Mouse (Mus musculus) forebrain, embryonic 11.5 days (tissue): ENCODE data around the gene Tssk1. TPM values are rescaled to one million over a fixed set of nuclear protein-coding genes. Genes with fewer than 3 reads are reported as not detected.

Experiments used
- ATAC-seq: fragments of 200-750 bp; cut with Nextera tagmentation; replicated peaks from 2 replicates; pipeline ENCODE4 v1.8.0; 2017; ENCODE audit warnings: moderate TSS enrichment; ENCODE audit not compliant: low FRiP score
- DNase-seq: peaks from one replicate; pipeline ENCODE4 v3.0.0-alpha.2; 2017; ENCODE audit warnings: low spot score
- H3K27ac ChIP-seq: fragments of 300-500 bp; sonication (generic); 2 replicates; pipeline ENCODE4 v1.5.1; 2014; ENCODE audit warnings: low read depth, low read length
- H3K27me3 ChIP-seq: fragments of 300-500 bp; sonication (generic); 2 replicates; pipeline ENCODE4 v1.6.1; 2014; ENCODE audit warnings: mild to moderate bottlenecking, low read length, mixed read lengths; ENCODE audit not compliant: control insufficient read depth, insufficient read depth
- H3K36me3 ChIP-seq: fragments of 300-500 bp; sonication (generic); 2 replicates; pipeline ENCODE4 v1.6.1; 2014; ENCODE audit warnings: mild to moderate bottlenecking, low read length, moderate library complexity, mixed read lengths; ENCODE audit not compliant: control insufficient read depth, insufficient read depth
- H3K4me1 ChIP-seq: fragments of 300-500 bp; sonication (generic); replicated peaks from 2 replicates; pipeline ENCODE4 v1.6.1; 2014; ENCODE audit warnings: low read length, mixed read lengths; ENCODE audit not compliant: control insufficient read depth, insufficient read depth
- H3K4me2 ChIP-seq: fragments of 300-500 bp; sonication (generic); 2 replicates; pipeline ENCODE4 v1.6.1; 2014; ENCODE audit warnings: low read depth, mild to moderate bottlenecking, low read length, moderate library complexity, mixed read lengths; ENCODE audit not compliant: severe bottlenecking
- H3K4me3 ChIP-seq: fragments of 300-500 bp; sonication (generic); 2 replicates; pipeline ENCODE4 v1.5.1; 2014; ENCODE audit warnings: low read depth, low read length
- H3K9ac ChIP-seq: fragments of 300-500 bp; sonication (generic); 2 replicates; pipeline ENCODE4 v1.6.1; 2014; ENCODE audit warnings: low read length
- H3K9me3 ChIP-seq: fragments of 300-500 bp; sonication (generic); 2 replicates; pipeline ENCODE4 v1.6.1; 2016; ENCODE audit warnings: low read length, mixed read lengths; ENCODE audit not compliant: control insufficient read depth
- WGBS: fragments of 180-500 bp; shearing (Covaris S2); extraction: QIAGEN DNeasy Blood & Tissue Kit; methylation state at CpG from one replicate; pipeline ENCODE4 v1.1.7; 2014; 5-methylcytosine and 5-hydroxymethylcytosine counted together
- polyA plus RNA-seq: library from polyadenylated mRNA; unstranded; fragments of >200 nt; fragmentation: Nextera tagmentation; extraction: Ambion mirVana; gene quantifications from 2 replicates; pipeline ENCODE4 v1.2.1, GENCODE M21; 2014

The Tssk1 gene
- polyA plus RNA-seq, 1 experiment from 2014 or later = not detected

DNA sequence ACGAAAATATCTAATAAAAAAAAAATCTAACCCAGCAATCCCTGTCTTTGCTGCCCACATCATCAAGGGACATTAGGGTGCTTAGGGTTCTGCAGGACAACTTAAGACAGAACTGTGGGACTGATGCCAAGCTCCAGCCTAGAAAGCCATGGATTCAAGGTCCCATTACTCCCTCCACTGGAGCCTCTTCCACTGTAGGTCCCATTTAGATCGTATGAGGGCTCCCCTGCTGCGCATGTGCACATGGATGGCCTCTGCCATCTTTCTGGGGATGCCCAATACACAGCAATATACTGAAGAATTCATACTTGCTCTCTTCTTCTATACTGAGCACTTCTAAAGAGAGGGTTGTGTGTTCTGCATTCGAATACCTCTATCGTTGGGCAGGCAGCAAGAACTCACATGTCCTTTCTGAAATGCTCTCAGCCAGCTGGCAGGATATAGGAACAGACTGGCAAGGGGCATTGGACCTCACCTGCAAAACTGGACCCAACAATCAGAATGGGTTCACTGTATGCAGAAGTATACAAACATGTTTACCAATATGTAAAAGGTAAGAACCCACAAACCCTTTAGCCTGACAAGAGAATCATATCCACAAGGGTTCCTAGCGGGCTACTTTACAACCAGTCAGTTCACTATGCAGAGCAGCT is 4.2 kb upstream of the Tssk1 start:
- H3K4me1 ChIP-seq = peaks cover 7% of the 10 kb centered on the region; the same call in 1 of the 2 replicates
- peak overlapping the region; percentile 94; the same call in 1 of the 2 replicates for H3K4me3 ChIP-seq
- WGBS = 87% methylated on average over 6 of the region's 6 CpGs
- H3K27ac ChIP-seq = no peak overlapping the region
- no peaks in the 10 kb centered on the region for H3K36me3 ChIP-seq
- no peaks in the 10 kb centered on the region for H3K27me3 ChIP-seq
- peak; percentile 2 for DNase-seq
- H3K4me2 ChIP-seq = peak overlapping the region; percentile 85
- ATAC-seq = no peak
- peak overlapping the region; percentile 98 for H3K9ac ChIP-seq
- no peaks in the 10 kb centered on the region for H3K9me3 ChIP-seq

DNA sequence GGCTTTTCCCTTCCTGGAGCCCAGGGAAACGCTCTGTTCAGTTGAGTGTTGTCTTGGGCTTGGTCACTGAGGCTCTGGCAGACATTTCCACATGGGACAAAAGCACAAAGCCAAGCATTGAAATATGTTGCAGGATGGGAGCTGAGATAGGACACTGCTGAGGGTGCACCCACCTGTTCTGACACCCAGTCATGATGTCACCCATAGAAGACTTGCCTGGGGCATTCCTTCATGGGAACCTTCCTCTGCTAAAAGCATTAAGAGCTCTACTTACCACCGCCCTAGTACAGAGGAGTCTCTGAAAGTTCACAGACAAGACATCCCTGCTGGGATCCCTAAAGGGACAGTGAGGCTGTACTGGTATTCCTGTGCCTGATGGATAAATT is 3.7 kb upstream of the Tssk1 start:
- 55% methylated on average over 2 of the region's 2 CpGs for WGBS
- H3K4me1 ChIP-seq = peaks cover 7% of the 10 kb centered on the region; the same call in 1 of the 2 replicates
- ATAC-seq = no peak
- H3K9ac ChIP-seq = peak overlapping the region; percentile 98
- no peaks in the 10 kb centered on the region for H3K9me3 ChIP-seq
- no peaks in the 10 kb centered on the region for H3K27me3 ChIP-seq
- H3K4me3 ChIP-seq = peak overlapping the region; percentile 94
- no peak overlapping the region for H3K27ac ChIP-seq
- H3K36me3 ChIP-seq = no peaks in the 10 kb centered on the region
- peak; percentile 44 for DNase-seq
- H3K4me2 ChIP-seq = peak overlapping the region; percentile 85

DNA sequence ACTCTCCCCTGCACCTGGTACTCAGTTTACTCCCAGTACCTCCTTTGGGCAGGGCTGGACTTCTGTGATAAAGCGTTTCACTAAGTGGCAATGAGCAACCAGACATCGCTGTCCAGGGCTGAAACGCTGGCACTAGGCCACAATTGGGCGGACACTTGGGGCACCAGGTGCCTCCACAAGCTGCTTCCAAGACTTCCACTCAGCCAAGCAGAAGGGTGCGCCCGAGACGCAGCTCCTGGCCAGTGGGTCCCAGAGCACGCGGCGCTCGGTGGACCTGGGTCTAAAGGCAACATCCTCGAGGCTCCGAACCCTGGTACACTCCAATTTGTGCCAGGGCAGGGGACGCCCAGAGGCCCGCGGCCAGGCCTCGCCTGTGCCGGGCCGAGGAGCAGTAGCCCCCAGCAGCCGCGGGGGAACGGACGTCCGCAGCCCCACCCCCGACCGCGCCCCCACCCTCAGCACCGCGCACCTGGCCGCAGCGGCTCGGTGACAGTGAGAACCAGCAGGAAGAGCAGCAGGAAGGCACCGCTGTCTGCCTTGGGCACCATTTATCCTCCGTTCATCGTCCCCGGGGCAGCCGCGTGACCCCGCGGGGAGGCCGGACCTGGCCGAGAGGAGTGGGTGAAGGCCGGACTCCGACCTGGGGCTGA is 3.0 kb upstream of the Tssk1 start:
- no peaks in the 10 kb centered on the region for H3K9me3 ChIP-seq
- peak overlapping the region; percentile 98 for H3K9ac ChIP-seq
- peak overlapping the region; percentile 85 for H3K27ac ChIP-seq
- DNase-seq = peak; percentile 76
- H3K27me3 ChIP-seq = no peaks in the 10 kb centered on the region
- H3K36me3 ChIP-seq = no peaks in the 10 kb centered on the region
- peak; percentile 70 for ATAC-seq
- H3K4me1 ChIP-seq = peaks cover 7% of the 10 kb centered on the region; the same call in 1 of the 2 replicates
- WGBS = 0% methylated on average over 44 of the region's 44 CpGs
- H3K4me2 ChIP-seq = peak overlapping the region; percentile 85
- H3K4me3 ChIP-seq = peak overlapping the region; percentile 94

- DNase-seq = peak; percentile 100
- Histone ChIP-seq H3K36me3 (no peaks in the 10 kb centered on the region), H3K4me3 (peak within 1 kb of the TSS; percentile 94), H3K27ac (peak within 1 kb of the TSS; percentile 85), H3K9ac (peak within 1 kb of the TSS; percentile 98), H3K9me3 (no peaks in the 10 kb centered on the region), H3K4me2 (peak within 1 kb of the TSS; percentile 85), H3K27me3 (no peaks in the 10 kb centered on the region), H3K4me1 (peaks cover 6% of the 10 kb centered on the region; the same call in 1 of the 2 replicates)
- ATAC-seq = peak; percentile 98
- under 1% methylated on average over 38 of the region's 38 CpGs for WGBS
These were observed 2.5 kb upstream of the Tssk1 start, which contains the start of gene Gm20518 for GRCm38 (mm10) chr16:17891567-17891959. Gene Gm20518, minus strand, starts transcription at chr16:17891671.

GRCm38 (mm10) chr16:17892606-17893005 is 1.4 kb upstream of the Tssk1 start:
- no peak for DNase-seq
- no peak overlapping the region for H3K27ac ChIP-seq
- no peak for ATAC-seq
- no peaks in the 10 kb centered on the region for H3K36me3 ChIP-seq
- H3K9me3 ChIP-seq = no peaks in the 10 kb centered on the region
- H3K27me3 ChIP-seq = no peaks in the 10 kb centered on the region
- 86% methylated on average over 3 of the region's 3 CpGs for WGBS
- no peak overlapping the region for H3K4me3 ChIP-seq
- no peak overlapping the region for H3K4me2 ChIP-seq
- H3K9ac ChIP-seq = no peak overlapping the region
- peaks cover 6% of the 10 kb centered on the region; the same call in 1 of the 2 replicates for H3K4me1 ChIP-seq

- DNase-seq = peak; percentile 27
- H3K4me3 ChIP-seq = no peak overlapping the region
- no peaks in the 10 kb centered on the region for H3K4me1 ChIP-seq
- H3K9ac ChIP-seq = no peak overlapping the region
- no peaks in the 10 kb centered on the region for H3K27me3 ChIP-seq
- no peak for ATAC-seq
- H3K27ac ChIP-seq = no peak overlapping the region
- H3K36me3 ChIP-seq = peaks cover 3% of the 10 kb centered on the region; the same call in 1 of the 2 replicates
- H3K9me3 ChIP-seq = no peaks in the 10 kb centered on the region
- H3K4me2 ChIP-seq = no peak overlapping the region
These were observed 2.1 kb downstream of the Tssk1 start for GRCm38 (mm10) chr16:17896091-17896490.

GRCm38 (mm10) chr16:17898462-17898861 is 4.4 kb downstream of the Tssk1 start, which contains the start of the genes Dgcr2 and Tssk2:
Gene Dgcr2, minus strand, starts transcription at chr16:17898562.
Gene Tssk2, plus strand, starts transcription at chr16:17898637.
- Histone ChIP-seq H3K36me3 (peaks cover 16% of the 10 kb centered on the region; the same call in 1 of the 2 replicates), H3K4me2 (no peak within 1 kb of the TSS), H3K9ac (no peak within 1 kb of the TSS), H3K9me3 (no peaks in the 10 kb centered on the region), H3K27ac (no peak within 1 kb of the TSS), H3K4me3 (no peak within 1 kb of the TSS), H3K4me1 (no peaks in the 10 kb centered on the region), H3K27me3 (no peaks in the 10 kb centered on the region)
- ATAC-seq (no peak), DNase-seq (peak; percentile 38)
- WGBS = 92% methylated on average over 14 of the region's 14 CpGs

GRCm38 (mm10) chr16:17911052-17911595 is 17.1 kb downstream of the Tssk1 start, which contains the start of gene Ess2:
Gene Ess2, minus strand, starts transcription at chr16:17911348.
- Histone ChIP-seq H3K4me2 (peak within 1 kb of the TSS; percentile 92), H3K9ac (peak within 1 kb of the TSS; percentile 92), H3K4me1 (peaks cover 12% of the 10 kb centered on the region; the same call in 1 of the 2 replicates), H3K9me3 (no peaks in the 10 kb centered on the region), H3K27ac (peak within 1 kb of the TSS; percentile 65; the same call in 1 of the 2 replicates), H3K27me3 (peaks cover 43% of the 10 kb centered on the region), H3K36me3 (no peaks in the 10 kb centered on the region; the same call in 1 of the 2 replicates), H3K4me3 (peak within 1 kb of the TSS; percentile 80)
- WGBS = 0% methylated on average over 35 of the region's 35 CpGs
- ATAC-seq (peak; percentile 97), DNase-seq (peak; percentile 91)
